Mouse (Mus musculus) A20 (cell line): ENCODE data around the gene Alg9.

Experiments
- DNase-seq: peaks from one replicate; pipeline ENCODE4 v3.0.0-alpha.2; 2011; ENCODE audit warnings: low read depth, low spot score

Alg9 gene

DNA sequence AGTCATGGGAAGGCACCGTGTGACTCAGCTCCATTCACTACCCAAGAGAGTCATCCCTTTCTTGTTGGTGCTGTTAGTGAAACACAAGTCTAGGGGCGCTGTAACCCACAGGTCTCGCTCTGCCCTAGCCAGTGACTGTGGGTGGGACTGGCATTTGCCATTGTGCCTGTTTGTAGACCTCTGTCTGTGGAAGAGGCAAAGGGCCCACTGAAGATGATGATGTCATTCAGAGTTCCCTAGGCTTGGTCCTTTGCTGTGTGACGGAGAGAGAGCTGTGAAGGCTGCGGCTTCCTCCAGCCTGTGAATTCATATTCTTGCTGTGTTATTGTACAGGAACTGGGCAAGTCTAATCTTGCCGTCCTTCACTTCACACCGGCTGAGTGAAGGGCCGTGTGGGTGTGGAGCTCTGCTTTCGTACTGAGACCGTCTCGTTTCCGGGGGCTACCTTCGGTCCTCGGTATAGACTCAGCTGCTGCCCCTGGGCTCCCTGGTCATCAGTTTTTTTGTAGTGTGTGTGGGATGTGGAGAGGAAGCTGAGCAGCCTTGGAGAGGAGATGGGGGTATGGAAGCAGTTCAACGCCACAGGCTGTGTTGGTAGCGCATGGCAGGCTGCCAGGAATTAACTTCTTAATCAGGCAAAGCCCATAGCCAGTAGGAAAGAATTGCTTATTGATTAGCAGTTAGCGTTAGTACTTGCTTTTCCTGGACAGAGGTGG lies 78.0 kb downstream of the Alg9 start:
- no peak for DNase-seq

DNA sequence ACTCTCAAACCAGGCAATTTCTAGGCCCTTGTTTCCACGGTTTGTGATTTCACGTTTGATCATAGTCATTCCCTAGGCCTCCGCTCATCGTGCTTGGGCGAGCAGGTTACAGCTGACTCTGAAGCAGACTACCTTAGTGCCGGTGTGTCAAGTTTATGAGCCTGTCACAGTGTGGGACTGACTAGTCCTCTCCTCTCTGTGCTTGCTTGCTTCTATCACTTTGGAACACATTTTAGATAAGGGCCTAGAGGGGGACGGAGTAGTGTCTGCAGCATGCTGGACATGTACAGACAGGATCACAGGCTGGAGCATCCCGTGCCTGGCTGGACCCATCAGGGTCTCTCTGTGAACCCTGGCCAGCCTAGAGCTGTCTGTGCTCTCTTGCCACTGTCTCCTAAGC lies 79.6 kb downstream of the Alg9 start:
- DNase-seq, result no peak

DNA sequence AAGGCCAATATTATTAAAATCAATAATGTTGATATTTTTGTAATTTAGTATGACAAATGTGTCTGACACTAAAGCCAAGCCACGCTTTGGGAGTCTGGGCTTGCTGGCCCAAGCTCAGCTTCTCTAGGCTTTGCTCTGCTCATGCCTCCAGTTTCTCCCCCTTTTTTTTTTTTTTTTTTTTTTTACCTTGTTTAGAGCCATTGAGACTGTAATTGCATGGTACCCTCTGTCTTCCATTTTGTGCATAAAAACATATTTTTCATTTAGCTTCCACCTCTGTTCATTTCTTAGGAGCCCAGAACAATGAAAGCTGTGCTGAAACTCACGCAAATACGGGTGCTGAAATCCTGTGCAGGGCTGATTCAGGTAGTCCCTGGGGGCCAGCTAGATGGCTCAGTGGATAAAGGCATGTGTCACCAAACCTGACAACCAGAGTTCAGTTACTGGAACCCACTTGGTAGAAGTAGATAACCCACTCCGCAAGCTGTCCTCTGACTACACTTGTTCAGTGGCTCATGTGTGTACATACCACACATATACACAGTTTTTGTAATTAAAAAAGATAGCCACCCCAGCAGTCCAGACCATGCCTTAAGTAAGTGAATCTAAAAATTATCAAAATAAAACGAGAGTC lies 80.4 kb downstream of the Alg9 start:
- DNase-seq, result no peak

DNA sequence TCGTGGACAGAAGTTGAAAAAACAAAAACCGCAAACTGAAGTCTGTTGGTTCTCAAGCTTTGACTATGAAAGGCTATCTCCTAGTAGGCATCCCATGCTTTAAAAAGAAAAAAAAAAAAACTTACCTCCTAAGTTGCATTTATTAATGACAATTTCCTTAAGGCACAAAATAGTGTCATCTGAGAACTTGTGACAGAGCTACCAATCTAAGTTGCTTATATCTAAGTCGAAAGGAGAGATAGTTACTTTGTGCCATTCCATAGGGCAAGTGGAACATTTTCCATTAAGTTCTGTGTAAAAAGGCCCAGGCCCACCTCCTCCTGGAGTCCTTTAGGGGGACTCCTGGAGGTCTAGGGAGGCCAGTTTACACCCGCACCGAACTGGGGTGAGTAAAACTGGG lies 81.0 kb downstream of the Alg9 start:
- no peak for DNase-seq

DNA sequence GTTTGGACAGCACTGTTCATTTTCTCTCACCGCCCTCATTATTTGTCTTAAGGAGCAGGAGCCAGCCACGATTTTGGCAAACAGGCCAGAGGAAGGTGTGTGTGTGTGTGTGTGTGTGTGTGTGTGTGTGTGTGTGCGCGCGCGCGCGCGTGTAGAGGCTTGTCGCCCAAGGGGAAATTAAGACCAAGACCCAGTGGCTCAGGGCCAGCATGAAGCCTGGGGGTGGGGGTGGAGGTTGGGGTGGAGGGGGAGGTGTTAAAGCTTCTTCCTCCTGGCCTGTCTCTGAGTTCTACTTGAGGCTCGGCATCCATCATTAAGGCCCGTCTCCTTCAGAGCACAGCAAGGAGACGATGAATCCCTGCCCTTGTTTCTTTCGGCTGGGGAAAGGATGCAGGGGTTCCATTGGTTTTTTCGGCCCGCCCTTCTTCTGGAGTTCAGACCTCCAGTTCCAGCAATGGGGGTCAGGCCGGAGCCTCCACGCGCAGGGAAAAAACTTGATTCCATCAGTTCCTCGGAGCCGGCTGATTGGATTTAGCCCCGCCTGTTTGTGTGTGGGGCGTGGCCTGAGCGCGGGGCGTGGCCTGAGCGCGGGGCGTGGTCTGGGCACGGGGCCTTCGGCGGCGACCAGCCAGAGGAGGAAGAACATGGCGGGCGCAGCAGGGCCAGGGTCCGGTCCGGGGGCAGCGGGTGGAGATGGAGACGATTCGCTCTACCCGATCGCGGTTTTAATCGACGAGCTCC lies 81.7 kb downstream of the Alg9 start:
- peak; percentile 91 for DNase-seq

DNA sequence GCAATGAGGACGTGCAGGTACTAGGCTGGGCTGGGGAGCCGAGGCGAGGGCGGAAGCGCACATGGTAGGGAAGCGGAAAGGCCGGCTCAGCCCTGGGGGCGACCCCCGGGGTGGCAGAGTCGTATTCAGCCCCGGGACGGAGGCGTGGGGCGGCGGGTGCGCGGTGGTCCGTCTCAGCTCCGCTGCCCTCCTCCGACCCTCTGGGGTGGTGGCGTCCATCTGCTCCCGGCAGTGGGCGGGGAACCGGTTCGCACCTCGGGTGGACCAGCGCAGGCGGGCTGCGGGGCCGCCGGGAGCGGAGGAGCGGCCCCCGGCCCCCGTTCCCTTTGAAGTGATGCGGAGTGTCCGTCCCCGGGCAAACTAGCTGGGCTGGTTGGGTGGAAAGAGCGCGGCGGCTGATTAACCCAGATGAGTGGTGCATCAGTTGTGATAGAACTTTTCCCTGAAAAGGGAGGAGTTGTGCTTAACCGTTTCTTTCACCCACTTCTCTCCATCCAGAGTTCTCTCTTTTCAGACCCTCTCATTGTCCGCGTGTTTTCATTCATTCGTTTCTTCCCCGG lies 82.3 kb downstream of the Alg9 start:
- no peak for DNase-seq

DNA sequence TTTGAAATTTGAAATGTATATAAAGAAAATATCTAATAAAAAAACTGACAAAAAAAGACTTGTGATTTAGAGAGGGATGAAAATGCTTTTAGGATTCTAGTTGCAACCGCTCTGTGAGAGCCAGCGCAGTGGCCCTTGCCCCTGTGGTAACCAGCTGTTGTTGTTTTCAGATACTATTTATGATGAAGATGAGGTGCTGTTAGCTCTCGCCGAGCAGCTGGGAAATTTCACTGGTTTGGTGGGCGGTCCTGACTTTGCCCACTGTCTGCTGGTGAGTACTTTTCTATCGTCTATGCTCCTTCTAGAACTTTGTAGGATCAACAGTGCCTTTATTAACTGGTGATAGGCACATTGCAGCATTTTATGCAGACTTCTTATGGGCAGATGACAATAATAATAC lies 83.9 kb downstream of the Alg9 start:
- DNase-seq, result no peak

DNA sequence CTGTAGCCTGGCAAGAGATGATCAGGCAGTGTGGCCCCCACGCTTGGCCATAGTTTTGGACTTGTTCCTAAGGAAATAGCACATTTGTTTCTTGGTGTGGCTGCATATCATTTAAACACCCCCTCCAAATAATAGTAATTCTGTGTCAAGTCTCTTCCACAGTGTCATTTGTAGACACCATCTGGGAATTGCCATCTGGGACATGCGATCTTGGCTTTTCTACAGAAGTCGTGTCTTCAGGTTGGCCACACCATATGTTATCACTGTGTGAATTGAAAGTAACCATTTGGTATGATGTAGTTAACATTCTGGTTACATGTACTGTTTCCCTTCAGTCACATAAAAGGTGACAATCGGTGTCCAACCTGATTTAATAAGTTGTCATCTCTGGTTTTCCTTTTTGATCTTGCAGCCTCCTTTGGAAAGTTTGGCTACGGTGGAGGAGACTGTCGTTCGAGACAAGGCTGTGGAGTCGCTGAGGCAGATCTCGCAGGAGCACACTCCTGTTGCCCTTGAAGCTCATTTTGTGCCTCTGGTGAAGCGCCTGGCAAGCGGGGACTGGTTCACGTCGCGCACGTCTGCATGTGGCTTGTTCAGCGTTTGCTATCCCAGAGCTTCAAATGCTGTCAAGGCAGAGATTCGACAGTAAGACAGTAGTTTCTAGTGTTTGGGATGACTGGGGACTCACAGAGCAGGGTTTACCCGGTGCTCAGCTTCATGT lies 86.5 kb downstream of the Alg9 start:
- no peak for DNase-seq

DNA sequence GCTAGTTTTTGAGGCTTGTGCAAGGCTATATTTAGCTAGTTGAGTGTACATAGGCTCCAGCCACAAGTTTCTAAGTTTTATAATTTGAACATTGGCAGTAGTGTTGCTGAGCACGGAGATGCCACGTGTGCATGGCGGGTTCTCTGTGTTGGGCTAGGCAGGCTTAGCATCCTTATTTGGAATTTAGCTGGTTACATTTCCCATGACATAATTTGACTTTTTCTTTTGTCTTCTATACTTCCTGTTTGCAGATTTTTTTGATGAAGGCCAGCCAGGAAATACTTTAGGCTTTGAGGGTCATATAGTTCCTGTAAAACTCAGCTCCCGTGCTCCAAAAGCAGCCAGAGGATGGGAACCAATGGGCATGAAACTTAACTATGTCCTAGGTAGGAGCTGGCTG lies 89.0 kb downstream of the Alg9 start:
- DNase-seq, result no peak

DNA sequence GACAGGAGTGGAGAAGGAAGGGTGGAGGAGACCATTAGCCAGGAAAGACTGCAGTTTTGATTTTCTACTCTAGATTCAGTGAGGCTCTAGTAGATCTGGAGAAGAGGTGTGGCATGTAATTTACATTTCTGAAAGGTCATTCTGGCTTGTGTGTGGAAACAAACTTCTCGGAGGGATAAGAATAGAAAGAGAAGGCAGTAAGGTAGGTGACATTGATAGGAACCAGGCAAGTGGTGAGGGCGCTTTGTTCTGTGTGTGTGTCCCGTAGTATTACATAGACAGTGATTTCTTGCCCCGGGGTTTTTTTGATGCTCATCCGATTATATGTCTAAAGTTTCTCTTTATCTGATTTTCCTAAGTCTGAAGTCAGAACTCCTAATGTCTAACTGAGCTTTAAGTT lies 90.1 kb downstream of the Alg9 start:
- no peak for DNase-seq

DNA sequence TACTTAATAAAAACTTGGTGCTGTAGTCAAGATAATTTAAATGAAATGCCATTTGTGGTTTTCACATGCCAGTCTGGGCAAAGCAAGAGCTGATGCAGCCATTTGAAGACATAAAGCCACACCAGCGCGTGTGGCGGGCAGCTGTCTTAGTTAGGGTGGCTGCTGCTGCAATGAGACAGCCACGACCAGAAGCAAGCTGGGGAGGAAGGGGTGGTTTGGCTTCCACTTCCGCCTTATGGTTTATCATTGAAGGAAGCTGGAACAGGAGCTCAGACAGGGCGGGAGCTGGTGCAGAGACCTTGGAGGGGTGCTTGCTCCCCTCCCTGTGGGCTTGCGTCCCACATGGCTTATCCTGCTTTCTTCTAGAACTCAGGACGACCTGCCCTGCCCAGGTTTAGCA lies 91.0 kb downstream of the Alg9 start:
- no peak for DNase-seq

DNA sequence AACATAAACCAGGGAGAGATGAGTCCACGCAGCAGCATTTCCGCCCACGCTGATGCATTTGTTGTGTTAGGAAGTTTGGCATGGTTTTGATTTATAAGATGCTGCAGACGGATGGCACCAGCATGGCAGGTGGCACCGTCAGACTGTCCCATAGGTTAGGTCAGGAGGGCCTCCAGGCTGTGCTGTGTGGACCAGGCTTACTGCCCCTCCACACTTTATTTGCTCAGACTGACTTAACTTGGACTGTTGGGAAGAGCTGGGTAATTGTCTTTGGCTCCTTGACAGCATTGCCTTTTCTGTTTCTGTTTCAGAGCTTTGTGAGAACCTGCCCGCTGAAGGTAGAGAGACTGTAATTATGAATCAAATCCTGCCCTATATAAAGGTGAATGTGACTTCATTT lies 92.2 kb downstream of the Alg9 start:
- DNase-seq, result no peak

DNA sequence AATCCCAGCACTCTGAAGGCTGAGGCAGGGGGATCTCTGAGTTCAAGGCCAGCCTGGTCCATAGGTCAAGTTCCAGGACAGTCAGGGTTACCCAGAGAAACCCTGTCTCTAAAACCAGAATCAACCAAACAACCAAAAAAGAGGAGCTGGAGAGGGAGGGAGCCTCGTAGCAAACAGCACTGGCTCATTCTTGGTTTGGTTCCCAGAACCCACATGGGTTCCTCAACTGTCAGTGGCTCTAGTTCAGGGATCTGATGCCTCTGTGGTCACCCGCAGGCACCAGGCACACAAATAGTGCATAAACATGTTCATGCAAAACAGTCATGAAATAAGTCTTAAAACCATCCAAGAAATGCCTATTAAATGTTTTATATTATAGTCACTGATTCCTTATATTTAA lies 93.4 kb downstream of the Alg9 start:
- DNase-seq, result no peak

DNA sequence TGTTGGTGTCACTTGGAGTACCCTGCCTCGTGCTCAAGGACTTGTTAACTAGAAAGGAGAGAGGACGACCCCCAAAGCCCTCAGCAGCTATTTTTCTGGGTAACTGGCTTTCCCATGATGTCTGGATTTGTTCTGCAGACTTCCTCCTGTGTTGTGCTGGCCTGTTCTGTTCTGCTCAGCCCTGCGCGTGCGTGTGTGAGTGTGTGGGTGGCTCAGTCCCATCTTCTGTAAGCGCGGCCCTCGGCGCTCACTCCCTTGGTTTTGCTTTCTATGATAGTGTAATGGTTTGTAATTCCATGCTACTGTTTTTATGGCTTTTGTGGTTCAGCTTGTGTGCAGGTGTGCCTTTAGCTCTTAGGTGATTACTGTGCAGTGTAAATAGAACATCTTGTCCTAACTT lies 98.4 kb downstream of the Alg9 start:
- no peak for DNase-seq

DNA sequence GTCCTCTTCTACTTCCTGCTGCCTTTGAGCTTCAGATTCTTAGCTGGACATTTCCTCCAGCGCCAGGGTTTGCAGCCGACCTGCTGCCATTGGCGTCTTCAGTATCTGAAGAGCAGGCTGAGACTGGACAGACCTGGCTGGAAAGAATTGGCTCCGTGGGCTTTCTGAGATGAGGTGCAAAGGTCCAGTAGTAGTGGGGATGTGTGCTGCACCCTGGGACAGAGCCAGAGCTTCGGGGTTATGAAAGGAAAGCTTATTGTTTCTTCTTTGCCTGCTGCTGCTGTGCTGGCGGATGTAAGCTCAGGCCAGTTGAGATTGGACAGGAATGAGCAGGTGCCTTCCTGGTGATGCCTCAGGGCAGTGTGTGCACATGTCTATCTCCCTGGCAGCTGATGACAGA lies 99.2 kb downstream of the Alg9 start:
- no peak for DNase-seq

DNA sequence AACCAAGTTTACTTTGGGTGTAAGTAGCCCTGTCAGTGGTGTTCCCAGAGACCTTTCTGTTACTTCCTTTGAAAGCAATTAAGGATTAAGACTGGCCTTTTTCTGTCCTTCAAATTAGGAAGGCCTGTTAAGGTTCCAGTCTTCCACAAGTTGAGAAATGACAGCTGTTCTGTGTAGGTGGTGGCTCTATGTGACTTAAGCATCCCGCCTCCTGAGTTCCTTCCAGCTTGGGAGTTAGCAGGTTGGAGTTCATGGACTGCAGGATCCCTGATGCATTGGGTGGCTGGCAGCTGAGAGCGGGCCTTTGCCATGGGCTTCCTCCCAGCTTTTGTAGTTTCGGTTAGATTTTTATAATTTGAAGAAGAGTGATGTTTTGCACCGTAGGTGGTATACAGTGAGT lies 100.7 kb downstream of the Alg9 start:
- DNase-seq, result no peak

DNA sequence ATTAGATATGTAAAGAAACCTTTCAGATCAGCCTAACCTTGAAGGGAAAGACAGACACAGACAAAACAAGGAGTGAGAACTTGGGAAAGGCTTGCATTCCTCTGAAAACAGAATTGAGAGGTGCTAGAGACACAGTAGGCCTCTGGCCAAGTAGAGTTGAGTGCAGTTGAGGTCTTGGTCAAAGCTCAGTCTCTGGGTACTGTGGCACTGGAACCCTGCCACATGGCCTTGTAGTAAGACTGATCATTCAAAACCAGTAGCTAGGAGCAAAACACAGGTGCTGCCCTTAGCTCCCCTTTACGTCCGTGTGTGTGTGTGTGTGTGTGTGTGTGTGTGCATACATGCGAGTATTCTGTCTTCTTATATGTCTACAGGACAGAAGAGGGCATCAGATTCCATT lies 101.5 kb downstream of the Alg9 start:
- DNase-seq, result no peak

DNA sequence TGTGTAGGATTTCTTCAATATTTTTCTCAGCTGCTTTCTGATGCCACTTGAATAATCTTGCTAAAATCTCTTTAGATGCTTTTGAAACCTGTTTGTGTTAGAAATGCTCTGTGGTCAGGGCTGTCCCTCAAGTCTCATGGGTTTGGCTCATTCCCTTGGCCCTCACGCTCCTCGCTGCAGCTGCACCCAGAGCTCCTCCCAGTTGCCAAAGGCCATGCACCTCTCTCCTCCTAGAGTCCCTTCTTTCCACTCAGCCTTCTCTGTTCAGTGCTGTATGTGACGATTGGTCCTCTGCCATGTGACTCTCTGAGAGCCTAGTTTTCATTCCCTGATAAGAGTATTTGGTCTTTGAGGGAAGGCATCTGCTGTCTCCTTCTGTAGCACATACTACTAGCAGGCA lies 102.6 kb downstream of the Alg9 start:
- DNase-seq, result no peak

DNA sequence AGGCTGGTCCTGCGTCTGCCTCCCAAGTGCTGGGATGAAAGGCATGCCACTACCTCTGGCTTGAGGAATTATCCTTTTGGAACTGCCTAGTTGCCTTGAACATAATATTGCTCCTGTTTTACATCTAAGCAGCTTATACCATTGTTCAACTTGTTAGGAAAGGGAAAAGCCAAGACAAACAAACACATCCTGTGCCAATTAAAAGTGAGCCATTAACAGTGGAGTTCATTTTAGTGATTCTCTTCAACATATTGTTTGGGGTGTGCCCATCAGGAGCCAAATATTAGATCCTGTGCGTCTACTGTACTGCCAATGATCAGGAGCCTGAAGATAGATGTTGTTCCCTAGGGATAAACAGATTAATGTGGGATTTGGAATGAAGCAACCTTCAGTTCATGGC lies 107.4 kb downstream of the Alg9 start:
- no peak for DNase-seq

DNA sequence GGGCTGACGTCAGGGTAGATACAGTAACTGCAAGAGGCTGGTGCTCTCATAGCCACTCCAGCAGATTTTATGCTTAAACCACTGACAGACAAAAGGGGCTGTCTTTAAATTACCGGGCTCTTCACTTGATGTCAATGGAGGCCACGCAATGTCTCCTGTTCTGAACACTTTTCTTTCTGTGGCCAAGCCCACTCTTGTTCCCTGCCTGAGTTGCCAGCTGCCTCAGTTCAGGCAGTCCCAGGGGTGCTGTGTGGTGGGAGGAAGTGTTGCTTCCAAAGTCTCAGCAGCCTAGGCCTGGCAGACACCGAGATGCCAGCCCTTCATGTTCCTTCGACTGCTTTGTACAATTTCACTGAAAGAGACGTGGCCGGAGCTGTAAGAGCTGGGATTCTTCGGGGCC lies 109.3 kb downstream of the Alg9 start:
- no peak for DNase-seq

DNA sequence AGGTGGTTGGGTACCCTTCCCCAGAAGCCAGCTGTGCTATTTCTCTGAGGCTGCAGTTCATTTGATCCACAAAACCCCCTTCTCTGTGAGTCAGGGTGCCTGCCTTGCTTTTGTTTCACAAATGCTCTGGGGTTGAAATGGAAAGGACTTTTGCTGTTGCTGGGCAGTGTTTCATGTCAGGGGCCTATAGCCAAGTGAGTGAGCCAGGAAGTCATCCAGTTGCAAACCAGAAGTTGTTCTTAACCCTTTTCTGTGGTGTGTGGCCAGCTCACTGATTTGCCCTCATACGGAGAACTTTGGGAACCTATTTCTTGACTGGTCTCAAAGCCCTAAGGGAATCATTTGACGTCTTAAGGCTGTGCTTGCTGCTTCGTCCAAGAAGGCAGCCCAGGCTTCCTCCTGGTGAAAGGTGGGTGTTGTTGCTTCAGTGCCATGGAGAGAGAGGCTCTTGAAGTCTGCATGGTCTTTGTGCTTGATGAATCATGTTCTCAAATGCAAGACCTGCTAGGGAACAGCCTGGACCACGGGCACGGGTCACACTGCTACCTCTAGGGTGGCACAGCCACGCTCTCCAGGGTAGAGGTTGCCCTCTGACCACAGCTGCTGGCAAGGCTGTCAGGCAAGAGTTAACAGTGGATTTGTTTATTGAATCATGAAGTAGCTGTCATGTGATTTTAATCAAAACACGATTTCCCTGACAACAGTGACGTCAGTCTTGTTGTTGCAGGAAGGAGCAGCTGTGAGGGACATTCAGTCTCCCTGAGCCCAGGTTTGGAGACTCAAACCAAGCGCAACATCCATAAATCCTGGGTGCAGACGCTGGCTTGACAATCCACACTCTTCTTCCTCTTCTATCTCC lies 110.2 kb downstream of the Alg9 start:
- DNase-seq, result no peak
